ENCODE assay signal across 15 mouse cellular contexts in genomic region chr4:154348197-154348786, GRCm38 (mm10). TPM values are rescaled to one million over a fixed set of nuclear protein-coding genes. Genes with fewer than 3 reads are reported as not detected.
DNase-seq lines count a peak whose midpoint lies in the region; ATAC-seq lines count a peak whose summit lies in the region.
"Had no signal": no experiment of that assay in that cellular context is flagged by ENCODE, and none has a peak within 500 bp of the region (broad histone marks: within the 10 kb centered on the region; RNA-seq: fewer than 3 reads in every experiment).

No protein-coding gene starts in this region.

- no peak overlapping the region for H3K4me2 ChIP-seq in forebrain, embryonic 12.5 days
- no peak overlapping the region for H3K4me2 ChIP-seq in midbrain, embryonic 11.5 days
- no peak overlapping the region for H3K4me2 ChIP-seq in midbrain, embryonic 16.5 days (ENCODE audit: low read length)
- H3K4me2 ChIP-seq in limb, embryonic 12.5 days = no peak overlapping the region
- no peak overlapping the region for H3K4me2 ChIP-seq in stomach, embryonic 14.5 days (replicated peaks; ENCODE audit: low read depth, low read length)

- peaks cover 67% of the 10 kb centered on the region for H3K36me3 ChIP-seq in forebrain, embryonic 10.5 days (replicated peaks)
- peaks cover 10% of the 10 kb centered on the region for H3K36me3 ChIP-seq in forebrain, embryonic 12.5 days (replicated peaks)
- H3K36me3 ChIP-seq in midbrain, embryonic 11.5 days (ENCODE audit: control insufficient read depth, insufficient read depth, low read length) = no peaks in the 10 kb centered on the region
- H3K36me3 ChIP-seq in midbrain, embryonic 16.5 days (ENCODE audit: control insufficient read depth, insufficient read depth, low read length) = no peaks in the 10 kb centered on the region
- peaks cover 64% of the 10 kb centered on the region for H3K36me3 ChIP-seq in limb, embryonic 12.5 days
- H3K36me3 ChIP-seq in stomach, embryonic 14.5 days (ENCODE audit: control insufficient read depth, insufficient read depth, low read length) = no peaks in the 10 kb centered on the region
- H3K36me3 ChIP-seq: G1E had no signal

- no peaks in the 10 kb centered on the region for H3K9me3 ChIP-seq in forebrain, embryonic 10.5 days
- no peaks in the 10 kb centered on the region for H3K9me3 ChIP-seq in forebrain, embryonic 12.5 days
- H3K9me3 ChIP-seq in midbrain, embryonic 11.5 days (ENCODE audit: control insufficient read depth, low read length) = no peaks in the 10 kb centered on the region
- no peaks in the 10 kb centered on the region for H3K9me3 ChIP-seq in midbrain, embryonic 16.5 days (replicated peaks; ENCODE audit: control insufficient read depth, low read length, poor library complexity, severe bottlenecking)
- H3K9me3 ChIP-seq in limb, embryonic 12.5 days = no peaks in the 10 kb centered on the region
- H3K9me3 ChIP-seq in stomach, embryonic 14.5 days (ENCODE audit: control insufficient read depth, low read depth, low read length) = no peaks in the 10 kb centered on the region

- intact Hi-C loops in left cerebral cortex, postnatal 14 days (cut with DNase I) = no loop called here

- H3K9ac ChIP-seq in forebrain, embryonic 12.5 days = no peak overlapping the region
- no peak overlapping the region for H3K9ac ChIP-seq in midbrain, embryonic 11.5 days (ENCODE audit: low read length)
- H3K9ac ChIP-seq in midbrain, embryonic 16.5 days (ENCODE audit: low read depth, low read length) = no peak overlapping the region
- no peak overlapping the region for H3K9ac ChIP-seq in limb, embryonic 12.5 days (replicated peaks)
- no peak overlapping the region for H3K9ac ChIP-seq in stomach, embryonic 14.5 days (replicated peaks; ENCODE audit: low read depth, low read length)
- H3K9ac ChIP-seq: liver, embryonic 14.5 days had no signal

- no peak for ATAC-seq in forebrain, embryonic 12.5 days (ENCODE audit: low FRiP score)
- 0 out of 2 replicates have a peak, but pooled peaks have one; percentile 5 for ATAC-seq in midbrain, embryonic 11.5 days (ENCODE audit: low FRiP score)
- no peak for ATAC-seq in midbrain, embryonic 16.5 days
- ATAC-seq in limb, embryonic 12.5 days (ENCODE audit: insufficient number of reproducible peaks, insufficient read depth, low FRiP score, low TSS enrichment, low read depth) = no peak
- ATAC-seq in stomach, embryonic 14.5 days (ENCODE audit: insufficient number of reproducible peaks, insufficient read depth, low FRiP score, low read depth) = peak; percentile 79
- ATAC-seq: activated CD4-positive, CD25-positive, alpha-beta regulatory T cell, adult 4 months had no signal

- 79% methylated on average over 11 of the region's 11 CpGs for WGBS in forebrain, embryonic 10.5 days
- WGBS in forebrain, embryonic 12.5 days = 60% methylated on average over 11 of the region's 11 CpGs
- WGBS in midbrain, embryonic 11.5 days = 74% methylated on average over 11 of the region's 11 CpGs
- 58% methylated on average over 11 of the region's 11 CpGs for WGBS in midbrain, embryonic 16.5 days
- WGBS in limb, embryonic 12.5 days = 34% methylated on average over 11 of the region's 11 CpGs
- 9% methylated on average over 11 of the region's 11 CpGs for WGBS in stomach, embryonic 14.5 days

- peaks cover 38% of the 10 kb centered on the region for H3K4me1 ChIP-seq in forebrain, embryonic 10.5 days
- H3K4me1 ChIP-seq in forebrain, embryonic 12.5 days = peaks cover 29% of the 10 kb centered on the region
- peaks cover 7% of the 10 kb centered on the region; the same call in 1 of the 2 replicates for H3K4me1 ChIP-seq in midbrain, embryonic 11.5 days (ENCODE audit: control insufficient read depth, insufficient read depth, low read length)
- H3K4me1 ChIP-seq in midbrain, embryonic 16.5 days (ENCODE audit: control insufficient read depth, insufficient read depth, low read length) = no peaks in the 10 kb centered on the region
- H3K4me1 ChIP-seq in limb, embryonic 12.5 days (replicated peaks) = peaks cover 31% of the 10 kb centered on the region
- peaks cover 20% of the 10 kb centered on the region for H3K4me1 ChIP-seq in stomach, embryonic 14.5 days (ENCODE audit: control insufficient read depth, insufficient read depth, low read length)

- no peak overlapping the region for H3K4me3 ChIP-seq in forebrain, embryonic 10.5 days
- no peak overlapping the region for H3K4me3 ChIP-seq in forebrain, embryonic 12.5 days (replicated peaks)
- no peak overlapping the region for H3K4me3 ChIP-seq in midbrain, embryonic 11.5 days (ENCODE audit: low read depth, low read length)
- no peak overlapping the region for H3K4me3 ChIP-seq in midbrain, embryonic 16.5 days (ENCODE audit: low read depth, low read length)
- no peak overlapping the region for H3K4me3 ChIP-seq in limb, embryonic 12.5 days (replicated peaks)
- H3K4me3 ChIP-seq in stomach, embryonic 14.5 days (ENCODE audit: low read depth, low read length) = no peak overlapping the region

- H3K27me3 ChIP-seq in forebrain, embryonic 10.5 days (ENCODE audit: poor library complexity, severe bottlenecking) = no peaks in the 10 kb centered on the region; the same call in 1 of the 2 replicates
- no peaks in the 10 kb centered on the region for H3K27me3 ChIP-seq in forebrain, embryonic 12.5 days
- no peaks in the 10 kb centered on the region for H3K27me3 ChIP-seq in midbrain, embryonic 11.5 days (ENCODE audit: control insufficient read depth, insufficient read depth, low read length)
- no peaks in the 10 kb centered on the region for H3K27me3 ChIP-seq in midbrain, embryonic 16.5 days (ENCODE audit: control insufficient read depth, insufficient read depth, low read depth, low read length)
- peaks cover 3% of the 10 kb centered on the region; the same call in 1 of the 2 replicates for H3K27me3 ChIP-seq in limb, embryonic 12.5 days
- H3K27me3 ChIP-seq in stomach, embryonic 14.5 days (ENCODE audit: control insufficient read depth, insufficient read depth, low read length) = no peaks in the 10 kb centered on the region

- peak overlapping the region; percentile 62; the same call in 1 of the 2 replicates for H3K27ac ChIP-seq in forebrain, embryonic 10.5 days
- no peak overlapping the region for H3K27ac ChIP-seq in forebrain, embryonic 12.5 days
- H3K27ac ChIP-seq in midbrain, embryonic 11.5 days (ENCODE audit: low read depth, low read length) = no peak overlapping the region
- no peak overlapping the region for H3K27ac ChIP-seq in midbrain, embryonic 16.5 days (ENCODE audit: low read length)
- H3K27ac ChIP-seq in limb, embryonic 12.5 days = peak overlapping the region; percentile 47
- H3K27ac ChIP-seq in stomach, embryonic 14.5 days (ENCODE audit: low read length) = peak overlapping the region; percentile 33; the same call in 1 of the 2 replicates
- H3K27ac ChIP-seq: liver, embryonic 14.5 days had no signal

- DNase-seq in forebrain, embryonic 10.5 days (ENCODE audit: extremely low spot score, low spot score) = no peak
- no peak for DNase-seq in midbrain, embryonic 11.5 days (ENCODE audit: low spot score, missing footprints)
- DNase-seq in layer of hippocampus, adult 9-10 months (ENCODE audit: low spot score) = no peak
- no peak for DNase-seq in left cerebral cortex, postnatal 14 days (ENCODE audit: low spot score in 2 of 2)
- DNase-seq: heart, postnatal 10 days; retina, postnatal 1 day had no signal

RNA-seq across cellular contexts. Expression of gene B230104I21Rik, which starts 12.4 kb away (rescaled TPM):
- not detected in 2 replicates for polyA plus RNA-seq in forebrain, embryonic 10.5 days (2016; fragmentation: Nextera tagmentation; extraction: Ambion mirVana)
- polyA plus RNA-seq in forebrain, embryonic 12.5 days (2016; fragmentation: Nextera tagmentation; extraction: Ambion mirVana) = 0.23 TPM in 1 of 2 replicates, not detected in the other
- polyA plus RNA-seq in midbrain, embryonic 11.5 days (2014; fragmentation: Nextera tagmentation; extraction: Ambion mirVana) = not detected in 2 replicates
- 0.25 TPM in 1 of 2 replicates, not detected in the other for polyA plus RNA-seq in midbrain, embryonic 16.5 days (2015; fragmentation: Nextera tagmentation; extraction: Ambion mirVana)
- polyA plus RNA-seq in limb, embryonic 12.5 days (2016; fragmentation: Nextera tagmentation; extraction: Ambion mirVana) = 0.33 TPM in 1 of 2 replicates, not detected in the other
- not detected in 2 replicates for polyA plus RNA-seq in stomach, embryonic 14.5 days (2014; fragmentation: Nextera tagmentation; extraction: Ambion mirVana)
- total RNA-seq in left cerebral cortex, postnatal 14 days (2021) = not detected
- total RNA-seq: G1E; gastrocnemius, adult 18-20 months; heart, postnatal 10 days had no signal
- polyA plus RNA-seq: activated CD4-positive, CD25-positive, alpha-beta regulatory T cell, adult 4 months; G1E; large intestine, adult 2 months; liver, embryonic 14.5 days had no signal

RNA-seq across cellular contexts. Expression of gene Arhgef16, which starts 46.8 kb away (rescaled TPM):
- polyA plus RNA-seq in forebrain, embryonic 10.5 days (2016; fragmentation: Nextera tagmentation; extraction: Ambion mirVana) = 2.6 and 3.4 TPM in 2 replicates
- polyA plus RNA-seq in forebrain, embryonic 12.5 days (2016; fragmentation: Nextera tagmentation; extraction: Ambion mirVana) = 0.64 and 1.2 TPM in 2 replicates
- 0.45 and 0.81 TPM in 2 replicates for polyA plus RNA-seq in midbrain, embryonic 11.5 days (2014; fragmentation: Nextera tagmentation; extraction: Ambion mirVana)
- 1.1 and 1.6 TPM in 2 replicates for polyA plus RNA-seq in midbrain, embryonic 16.5 days (2015; fragmentation: Nextera tagmentation; extraction: Ambion mirVana)
- polyA plus RNA-seq in limb, embryonic 12.5 days (2016; fragmentation: Nextera tagmentation; extraction: Ambion mirVana) = 4.2 and 5.2 TPM in 2 replicates
- 23.7 and 25.7 TPM in 2 replicates for polyA plus RNA-seq in stomach, embryonic 14.5 days (2014; fragmentation: Nextera tagmentation; extraction: Ambion mirVana)
- under 1 TPM; 0.13 to 0.49 TPM for total RNA-seq in left cerebral cortex, postnatal 14 days (2021)
- polyA plus RNA-seq: G1E had no signal

Comparison
In these comparisons a context has a peak if more than half of its experiments do, and no peak if none do; other contexts are left out.
1. H3K27ac ChIP-seq: peak in forebrain, embryonic 10.5 days (single experiment), limb, embryonic 12.5 days (single experiment) and stomach, embryonic 14.5 days (single experiment); none in forebrain, embryonic 12.5 days (single experiment), midbrain, embryonic 11.5 days (single experiment) and midbrain, embryonic 16.5 days (single experiment).
2. ATAC-seq: peak in midbrain, embryonic 11.5 days (single experiment) and stomach, embryonic 14.5 days (single experiment); none in forebrain, embryonic 12.5 days (single experiment), midbrain, embryonic 16.5 days (single experiment) and limb, embryonic 12.5 days (single experiment).